Mouse (Mus musculus) lung, adult 10 weeks (tissue): Measurements from ENCODE around the gene Jsrp1. TPM values are rescaled to one million over a fixed set of nuclear protein-coding genes. Genes with fewer than 3 reads are reported as not detected.

Source experiments
- polyA plus RNA-seq: library from polyadenylated mRNA; stranded (reverse); fragments of 350-450 nt; fragmentation: Illumina TruSeq; extraction: RNeasy Lipid Tissue Mini Kit (QIAGEN cat#74804); gene quantifications from one replicate; pipeline ENCODE4 v1.2.3, GENCODE M21; 2014; ENCODE audit warnings: low read depth, low replicate concordance; ENCODE audit not compliant: insufficient read depth

Gene Jsrp1
- not detected for polyA plus RNA-seq

GRCm38 (mm10) chr10:80813366-80813765, at the start of gene Jsrp1:
Gene Jsrp1 (minus strand): TSS chr10:80813498.

DNA sequence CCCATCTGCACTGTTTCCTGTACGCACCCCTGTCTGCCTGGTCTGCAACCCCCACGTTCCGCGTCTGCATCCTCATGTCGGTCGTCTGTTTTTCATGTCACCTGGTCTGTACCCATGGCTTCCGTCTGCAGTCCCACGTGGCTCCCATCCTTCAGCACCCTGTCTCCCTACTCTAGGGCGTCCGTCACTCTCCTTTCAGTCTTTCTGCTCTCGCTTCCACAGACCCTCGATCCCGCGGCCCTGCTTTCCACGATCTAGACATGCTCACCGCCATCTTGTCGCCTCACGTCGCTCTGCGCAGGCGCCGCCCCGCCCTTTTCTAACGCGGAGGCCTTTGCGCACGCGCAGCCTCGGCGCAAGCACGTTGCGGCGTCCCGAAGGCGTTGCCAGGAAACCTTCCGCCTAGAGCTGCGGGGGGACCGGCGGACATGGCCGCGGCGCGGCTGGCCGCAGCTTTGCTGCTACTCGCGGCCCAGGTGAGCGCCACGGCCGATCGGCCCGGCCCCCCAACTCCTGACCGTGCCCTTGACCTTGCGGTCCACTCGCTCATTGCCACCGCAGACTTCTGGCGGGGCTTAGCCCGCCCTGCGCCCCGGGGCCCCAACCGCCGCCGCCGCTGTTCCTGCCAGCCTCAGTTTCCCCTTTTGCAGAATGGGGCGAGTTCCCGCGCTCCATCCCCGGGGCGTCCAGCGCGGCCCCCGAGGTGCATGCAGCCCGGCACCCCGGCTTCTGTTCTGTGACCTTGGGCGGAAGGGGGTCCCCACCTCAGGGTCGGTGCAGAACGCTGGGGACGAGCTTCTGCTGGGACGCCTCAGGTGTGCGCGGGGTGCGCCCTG, 41.8 kb upstream of the Jsrp1 start, which contains the start of the genes Lsm7 and Sppl2b:
TSS of gene Lsm7 (minus strand) at position 297 of the 836 bp plus-strand sequence.
TSS of gene Sppl2b (plus strand) at position 363 of the 836 bp plus-strand sequence.

GRCm38 (mm10) chr10:80843931-80844547, 30.7 kb upstream of the Jsrp1 start, which contains the start of gene Lingo3:
Gene Lingo3 (minus strand): TSS chr10:80844039.

GRCm38 (mm10) chr10:80826151-80827062, 13.1 kb upstream of the Jsrp1 start, which contains the start of gene Oaz1:
Gene Oaz1 (plus strand): TSS chr10:80826656.

DNA sequence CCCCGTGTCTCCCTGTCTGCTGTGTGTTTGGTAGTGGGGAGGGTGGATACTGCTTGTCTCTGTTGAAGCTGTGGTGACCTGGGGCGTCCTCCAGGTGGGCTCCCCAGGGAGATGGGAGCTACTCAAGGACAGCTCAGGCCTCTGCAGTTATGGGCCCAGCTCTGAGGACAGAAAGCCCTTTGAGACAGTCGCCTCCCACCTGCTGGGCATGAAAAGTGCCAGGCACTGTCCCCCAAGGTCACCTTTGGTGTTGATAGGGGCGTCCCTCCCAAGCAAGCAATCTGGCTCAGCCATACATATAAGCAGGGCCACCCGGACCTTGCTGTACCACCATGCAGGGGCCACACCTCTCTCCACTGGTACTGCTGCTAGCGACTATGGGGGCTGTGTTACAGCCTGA, 8.4 kb downstream of the Jsrp1 start, which contains the start of gene Amh:
TSS of gene Amh (plus strand) at position 328 of the 400 bp plus-strand sequence.

DNA sequence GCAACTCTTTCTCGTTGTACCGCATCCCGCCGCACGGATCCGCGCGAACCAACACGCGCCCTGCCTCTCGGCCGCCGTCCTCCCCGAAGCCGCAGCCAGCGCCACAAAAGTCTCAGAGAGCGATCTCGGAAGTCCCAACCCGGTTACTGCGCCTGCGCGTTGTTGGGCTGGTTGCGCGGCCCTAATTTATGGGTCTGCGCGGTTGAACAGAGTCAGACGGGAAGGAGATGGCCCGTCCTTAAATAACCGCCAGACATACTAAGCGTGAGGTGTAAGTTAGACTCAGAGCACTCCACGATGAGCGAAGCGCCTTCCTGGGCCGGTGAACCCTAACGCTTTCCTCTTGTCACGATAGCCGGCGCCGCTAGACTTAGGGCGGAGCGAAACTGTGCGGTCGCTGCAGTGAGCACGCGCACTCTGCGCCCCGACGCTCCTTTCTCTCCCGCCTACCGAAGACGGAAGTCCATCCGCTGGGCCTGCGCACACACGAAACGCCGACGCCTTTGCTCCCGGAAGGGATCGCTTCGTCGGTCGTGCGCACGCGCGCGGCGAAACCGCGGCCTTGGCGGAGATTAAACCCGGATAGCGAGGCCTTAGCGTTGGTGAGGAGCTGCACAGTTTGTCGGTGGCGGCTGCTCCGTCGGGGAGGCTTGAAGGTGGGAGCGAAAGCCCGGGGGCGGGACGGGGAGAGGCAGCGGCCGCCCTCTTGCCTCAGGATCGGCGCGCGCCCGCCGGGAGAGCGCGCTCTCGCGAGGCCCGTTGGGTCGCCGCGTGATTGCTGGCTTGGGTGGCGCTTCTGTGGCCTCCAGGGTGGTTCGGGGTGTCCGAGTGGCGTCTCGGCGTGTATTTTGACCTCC, 14.9 kb downstream of the Jsrp1 start, which contains the start of the genes Sf3a2 and Plekhj1:
TSS of gene Sf3a2 (plus strand) at position 49 of the 857 bp plus-strand sequence.
TSS of gene Plekhj1 (minus strand) at position 477 of the 857 bp plus-strand sequence.

Other genes with a start within 250 kb of the Jsrp1 start
- gene Klf16, start 236.2 kb downstream of the Jsrp1 start, polyA plus RNA-seq: 10.0 TPM
- 63.0 TPM for gene Abhd17a, start 223.2 kb downstream of the Jsrp1 start, polyA plus RNA-seq
- 39.5 TPM for gene Scamp4, start 210.6 kb downstream of the Jsrp1 start, polyA plus RNA-seq
- gene Adat3, start 210.6 kb downstream of the Jsrp1 start, polyA plus RNA-seq: 1.3 TPM
- gene Gm49322, start 207.5 kb downstream of the Jsrp1 start, polyA plus RNA-seq: 0.44 TPM
- gene Csnk1g2, start 190.7 kb downstream of the Jsrp1 start, polyA plus RNA-seq: 98.5 TPM
- gene Btbd2, start 156.4 kb downstream of the Jsrp1 start, polyA plus RNA-seq: 24.0 TPM
- gene Mknk2, start 135.4 kb downstream of the Jsrp1 start, polyA plus RNA-seq: 80.0 TPM
- gene Mob3a, start 111.5 kb downstream of the Jsrp1 start, polyA plus RNA-seq: 23.9 TPM
- gene Izumo4, start 111.3 kb downstream of the Jsrp1 start, polyA plus RNA-seq: 26.3 TPM
- gene Ap3d1, start 71.2 kb downstream of the Jsrp1 start, polyA plus RNA-seq: 26.6 TPM
- gene Dot1l, start 58.3 kb downstream of the Jsrp1 start, polyA plus RNA-seq: 6.0 TPM
- gene Sf3a2, start 15.3 kb downstream of the Jsrp1 start, polyA plus RNA-seq: 19.4 TPM
- gene Plekhj1, start 14.9 kb downstream of the Jsrp1 start, polyA plus RNA-seq: 47.8 TPM
- gene Amh, start 8.3 kb downstream of the Jsrp1 start, polyA plus RNA-seq: 0.19 TPM
- gene Oaz1, start 13.2 kb upstream of the Jsrp1 start, polyA plus RNA-seq: 1,024 TPM
- not detected for gene Lingo3, start 30.5 kb upstream of the Jsrp1 start, polyA plus RNA-seq
- gene Lsm7, start 41.7 kb upstream of the Jsrp1 start, polyA plus RNA-seq: 119 TPM
- gene Sppl2b, start 41.8 kb upstream of the Jsrp1 start, polyA plus RNA-seq: 9.4 TPM
- not detected for gene Tmprss9, start 58.4 kb upstream of the Jsrp1 start, polyA plus RNA-seq
- gene Timm13, start 87.5 kb upstream of the Jsrp1 start, polyA plus RNA-seq: 173 TPM
- 5.4 TPM for gene Lmnb2, start 104.7 kb upstream of the Jsrp1 start, polyA plus RNA-seq
- gene Gadd45b, start 116.6 kb upstream of the Jsrp1 start, polyA plus RNA-seq: 63.5 TPM
- 1.2 TPM for gene Gng7, start 201.4 kb upstream of the Jsrp1 start, polyA plus RNA-seq
- gene Diras1, start 212.2 kb upstream of the Jsrp1 start, polyA plus RNA-seq: not detected
- 15.7 TPM for gene Slc39a3, start 223.9 kb upstream of the Jsrp1 start, polyA plus RNA-seq
- 57.6 TPM for gene Sgta, start 246.7 kb upstream of the Jsrp1 start, polyA plus RNA-seq